In genomic region chr10:120883069-120883415, GRCm38 (mm10) we compare ENCODE assay signal across 9 mouse cellular contexts. TPM values are rescaled to one million over a fixed set of nuclear protein-coding genes. Genes with fewer than 3 reads are reported as not detected.
DNase-seq lines count a peak whose midpoint lies in the region; ATAC-seq and TF ChIP-seq lines count a peak whose summit lies in the region.
"Had no signal": no experiment of that assay in that cellular context is flagged by ENCODE, and none has a peak within 500 bp of the region (broad histone marks: within the 10 kb centered on the region; RNA-seq: fewer than 3 reads in every experiment).

No protein-coding gene starts in this region.

- no peak overlapping the region for H3K27ac ChIP-seq in CH12.LX (ENCODE audit: insufficient read depth, low read depth)
- H3K27ac ChIP-seq in hindbrain, embryonic 11.5 days (ENCODE audit: low read depth, low read length): 0 out of 2 replicates have a peak overlapping the region, but pooled peaks have one; percentile 24

- no peaks in the 10 kb centered on the region for H3K36me3 ChIP-seq in CH12.LX (replicated peaks in 1 of 2; ENCODE audit: control insufficient read depth in 1 of 2, insufficient read depth in 1 of 2, low read length in 1 of 2)
- no peaks in the 10 kb centered on the region for H3K36me3 ChIP-seq in hindbrain, embryonic 11.5 days (ENCODE audit: control insufficient read depth, insufficient read depth, low read length)

- no peaks in the 10 kb centered on the region for H3K27me3 ChIP-seq in CH12.LX (replicated peaks)
- no peaks in the 10 kb centered on the region for H3K27me3 ChIP-seq in hindbrain, embryonic 11.5 days (ENCODE audit: control insufficient read depth, insufficient read depth, low read length)

- H3K79me2 ChIP-seq in CH12.LX (replicated peaks; ENCODE audit: control insufficient read depth, extremely low read depth, insufficient read depth, poor library complexity, severe bottlenecking): no peaks in the 10 kb centered on the region

- 4% methylated on average over 7 of the region's 7 CpGs for WGBS in hindbrain, embryonic 11.5 days

- H3K4me3 ChIP-seq in CH12.LX (replicated peaks in 1 of 3; ENCODE audit: low read depth in 2 of 3, low read length in 2 of 3, poor library complexity in 1 of 3): peak overlapping the region in 1 of 3 experiments; percentile 27
- H3K4me3 ChIP-seq in hindbrain, embryonic 11.5 days (ENCODE audit: low read depth, low read length): peak overlapping the region; percentile 31

- no peak for TF ChIP-seq CTCF in CH12.LX (conservative IDR thresholded peaks at IDR 0.05 in 1 of 2, IDR thresholded peaks at IDR 0.05 in 1 of 2; ENCODE audit: low read depth in 2 of 2, low read length in 2 of 2)

- peaks cover 4% of the 10 kb centered on the region for H3K9me3 ChIP-seq in CH12.LX (replicated peaks; ENCODE audit: low read length)
- no peaks in the 10 kb centered on the region for H3K9me3 ChIP-seq in hindbrain, embryonic 11.5 days (ENCODE audit: control insufficient read depth, low read length)

- dilution Hi-C loops in CH12.LX (cut with MboI; ENCODE audit: extremely low pct_ligation_motif_present, extremely low pct_unique_long_range_greater_than_20kb, low sequenced_read_pairs): no loop called here

- ATAC-seq in hindbrain, embryonic 11.5 days (ENCODE audit: low FRiP score): peak; percentile 82
- peak; percentile 41 for ATAC-seq in megakaryocyte, adult 5-6 weeks (ENCODE audit: poor library complexity, severe bottlenecking)
- no peak for ATAC-seq in erythroblast, adult 5-6 weeks (replicated peaks; ENCODE audit: low FRiP score, poor library complexity, severe bottlenecking)

- TF ChIP-seq EP300 in CH12.LX (IDR thresholded peaks at IDR 0.05; ENCODE audit: low read length): no peak

- peak overlapping the region; percentile 55 for H3K4me2 ChIP-seq in CH12.LX (ENCODE audit: insufficient read depth, low read depth, poor library complexity, severe bottlenecking)
- H3K4me2 ChIP-seq in hindbrain, embryonic 11.5 days (replicated peaks; ENCODE audit: low read depth, low read length): peak overlapping the region; percentile 66

- peak; percentile 47 for DNase-seq in gastrocnemius, adult 18-20 months (ENCODE audit: low spot score)
- DNase-seq in gastrocnemius, postnatal 25 days: no peak
- DNase-seq in CH12.LX (ENCODE audit: extremely low read depth): no peak
- DNase-seq in hindbrain, embryonic 11.5 days (ENCODE audit: low spot score): no peak
- DNase-seq in c-Kit-positive CD71-positive TER-119-positive erythroid progenitor cells, embryonic 14.5 days (ENCODE audit: low spot score): no peak
- no peak for DNase-seq in layer of hippocampus, adult 9-11 months
- DNase-seq: adrenal gland, adult 8-10 months had no signal

- TF ChIP-seq RAD21 in CH12.LX (IDR thresholded peaks at IDR 0.05; ENCODE audit: low read depth, low read length): no peak

- H3K9ac ChIP-seq in CH12.LX (ENCODE audit: insufficient read depth, low read depth): no peak overlapping the region
- H3K9ac ChIP-seq in hindbrain, embryonic 11.5 days (ENCODE audit: low read depth, low read length): peak overlapping the region; percentile 29; the same call in 1 of the 2 replicates

- in situ Hi-C loops in CH12.LX (cut with MboI; ENCODE audit: low pct_ligation_motif_present, low pct_unique_long_range_greater_than_20kb, low sequenced_read_pairs): no loop called here

- no peak for TF ChIP-seq POLR2A in CH12.LX (IDR thresholded peaks at IDR 0.05; ENCODE audit: low read depth, low read length)

- H3K4me1 ChIP-seq in CH12.LX (ENCODE audit: control insufficient read depth in 1 of 2, insufficient read depth in 2 of 2): peaks cover 3 to 28% of the 10 kb centered on the region in 2 experiments; a peak in 2 of 4 replicates
- no peaks in the 10 kb centered on the region for H3K4me1 ChIP-seq in hindbrain, embryonic 11.5 days (replicated peaks; ENCODE audit: control insufficient read depth, insufficient read depth, low read length)

TF ChIP-seq in CH12.LX, 34 proteins besides CTCF, POLR2A, EP300 and RAD21:
- TF ChIP-seq E2F4 (IDR thresholded peaks at IDR 0.05; ENCODE audit: insufficient replicate concordance, low read depth, low read length) (no peak), NRF1 (IDR thresholded peaks at IDR 0.05; ENCODE audit: low read depth, low read length) (no peak), UBTF (IDR thresholded peaks at IDR 0.05; ENCODE audit: low read depth, low read length) (no peak), BHLHE40 (IDR thresholded peaks at IDR 0.05; ENCODE audit: low read depth, low read length) (no peak), NELFE (IDR thresholded peaks at IDR 0.05; ENCODE audit: low read depth, low read length) (no peak), USF2 (conservative IDR thresholded peaks at IDR 0.05; ENCODE audit: low read depth, low read length) (no peak), MXI1 (IDR thresholded peaks at IDR 0.05; ENCODE audit: low read depth, low read length) (no peak), ZMIZ1 (IDR thresholded peaks at IDR 0.05; ENCODE audit: low read depth, low read length) (no peak), SIN3A (IDR thresholded peaks at IDR 0.05; ENCODE audit: low read length) (no peak), MAZ (IDR thresholded peaks at IDR 0.05; ENCODE audit: low read depth, low read length) (no peak), TBP (conservative IDR thresholded peaks at IDR 0.05; ENCODE audit: low read depth, low read length) (no peak), CHD1 (IDR thresholded peaks at IDR 0.05; ENCODE audit: low read depth, low read length) (no peak), POLR2AphosphoS2 (IDR thresholded peaks at IDR 0.05; ENCODE audit: low read depth, low read length) (no peak), JUND (conservative IDR thresholded peaks at IDR 0.05; ENCODE audit: low read depth, low read length) (no peak), RCOR1 (conservative IDR thresholded peaks at IDR 0.05; ENCODE audit: low read depth, low read length) (no peak), JUN (IDR thresholded peaks at IDR 0.05; ENCODE audit: insufficient read depth, low read depth, low read length) (no peak), MAX (IDR thresholded peaks at IDR 0.05; ENCODE audit: low read length) (no peak), PAX5 (IDR thresholded peaks at IDR 0.05; ENCODE audit: low read length) (no peak)

RNA-seq across cellular contexts. Expression of gene Msrb3, which starts 15.9 kb away (rescaled TPM):
- 100 to 1,000 TPM; 120 to 127 TPM for total RNA-seq in gastrocnemius, adult 18-20 months (2021)
- total RNA-seq in gastrocnemius, postnatal 25 days (2021): 100 to 1,000 TPM in 1 of 2 experiments, 10 to 100 TPM in 1; 82.3 to 109 TPM
- total RNA-seq in CH12.LX (2012; rRNA removed) (not detected in 2 replicates), CH12.LX (2014; rRNA removed) (not detected in 2 replicates)
- not detected in 2 replicates for polyA plus RNA-seq in CH12.LX (2012; ENCODE audit: insufficient read length, low read depth)
- 4.2 and 9.2 TPM in 2 replicates for polyA plus RNA-seq in hindbrain, embryonic 11.5 days (2014; fragmentation: Nextera tagmentation; extraction: Ambion mirVana)
- total RNA-seq in megakaryocyte, adult 5-6 weeks (2015): 0.40 TPM in 1 of 2 replicates, not detected in the other
- 0.07 TPM in 1 of 2 replicates, not detected in the other for total RNA-seq in megakaryocyte, adult 5-6 weeks (2017)
- total RNA-seq in erythroblast, adult 5-6 weeks (2015; ENCODE audit: low replicate concordance): not detected in 2 replicates
- 0.09 and 1.3 TPM in 2 replicates for total RNA-seq in erythroblast, adult 5-6 weeks (2017; ENCODE audit: low replicate concordance)

Comparison
In these comparisons a context has a peak if more than half of its experiments do, and no peak if none do; other contexts are left out.
1. RNA of gene Msrb3, which starts 15.9 kb away (total RNA-seq): 120 to 127 TPM in gastrocnemius, adult 18-20 months and 82.3 to 109 TPM in gastrocnemius, postnatal 25 days; 0.07 to 0.40 TPM in megakaryocyte, adult 5-6 weeks, 0.09 to 1.3 TPM in erythroblast, adult 5-6 weeks and not detected in CH12.LX; every median in the first group is over 10 times any median in the second.